Mouse (Mus musculus) heart, embryonic 12.5 days (tissue): ENCODE results near the gene Actr3. TPM values are rescaled to one million over a fixed set of nuclear protein-coding genes. Genes with fewer than 3 reads are reported as not detected.

Experiments used
- ATAC-seq: fragments of 200-750 bp; cut with Nextera tagmentation; 2 replicates; pipeline ENCODE4 v1.8.0; 2017; ENCODE audit warnings: moderate TSS enrichment, moderate library complexity; ENCODE audit not compliant: insufficient number of reproducible peaks, low FRiP score
- H3K27ac ChIP-seq: fragments of 300-500 bp; sonication (generic); 2 replicates; pipeline ENCODE4 v1.5.1; 2016; ENCODE audit warnings: mild to moderate bottlenecking, moderate library complexity; ENCODE audit not compliant: poor library complexity, severe bottlenecking
- H3K27me3 ChIP-seq: fragments of 300-500 bp; sonication (generic); replicated peaks from 2 replicates; pipeline ENCODE4 v1.6.1; 2016; ENCODE audit warnings: mild to moderate bottlenecking, moderate library complexity
- H3K36me3 ChIP-seq: fragments of 300-500 bp; sonication (generic); 2 replicates; pipeline ENCODE4 v1.6.1; 2016; ENCODE audit warnings: mild to moderate bottlenecking, moderate library complexity
- H3K4me1 ChIP-seq: fragments of 300-500 bp; sonication (generic); replicated peaks from 2 replicates; pipeline ENCODE4 v1.6.1; 2016; ENCODE audit warnings: mild to moderate bottlenecking
- H3K4me2 ChIP-seq: fragments of 300-500 bp; sonication (generic); 2 replicates; pipeline ENCODE4 v1.6.1; 2016; ENCODE audit warnings: mild to moderate bottlenecking, moderate library complexity
- H3K4me3 ChIP-seq: fragments of 300-500 bp; sonication (generic); 2 replicates; pipeline ENCODE4 v1.5.1; 2016; ENCODE audit warnings: mild to moderate bottlenecking
- H3K9ac ChIP-seq: fragments of 300-500 bp; sonication (generic); 2 replicates; pipeline ENCODE4 v1.6.1; 2016; ENCODE audit warnings: mild to moderate bottlenecking, moderate library complexity
- H3K9me3 ChIP-seq: fragments of 300-500 bp; sonication (generic); replicated peaks from 2 replicates; pipeline ENCODE4 v1.6.1; 2016; ENCODE audit warnings: mild to moderate bottlenecking, moderate library complexity
- WGBS: fragments of 180-500 bp; shearing (Covaris S2); methylation state at CpG from one replicate; pipeline ENCODE4 v1.1.7; 2016; 5-methylcytosine and 5-hydroxymethylcytosine counted together
- polyA plus RNA-seq: library from polyadenylated mRNA; unstranded; fragments of >200 nt; fragmentation: Nextera tagmentation; extraction: Ambion mirVana; gene quantifications from 2 replicates; pipeline ENCODE4 v1.2.1, GENCODE M21; 2016

The Actr3 gene
- polyA plus RNA-seq, 1 experiment from 2014 or later: 301 TPM

- H3K27ac ChIP-seq: no peak overlapping the region
- no peak overlapping the region for H3K9ac ChIP-seq
- no peak overlapping the region for H3K4me2 ChIP-seq
- peaks cover 5% of the 10 kb centered on the region; the same call in 1 of the 2 replicates for H3K9me3 ChIP-seq
- no peaks in the 10 kb centered on the region for H3K27me3 ChIP-seq
- no peak for ATAC-seq
- no peak overlapping the region for H3K4me3 ChIP-seq
- no peaks in the 10 kb centered on the region for H3K36me3 ChIP-seq
- WGBS: 81% methylated on average over 4 of the region's 4 CpGs
- H3K4me1 ChIP-seq: no peaks in the 10 kb centered on the region
These were observed 84.0 kb downstream of the Actr3 start for GRCm38 (mm10) chr1:125351416-125352037.

- ATAC-seq: no peak
- Histone ChIP-seq H3K36me3 (no peaks in the 10 kb centered on the region), H3K4me2 (no peak overlapping the region), H3K27me3 (no peaks in the 10 kb centered on the region), H3K4me1 (no peaks in the 10 kb centered on the region), H3K4me3 (no peak overlapping the region), H3K9me3 (peaks cover 6% of the 10 kb centered on the region; the same call in 1 of the 2 replicates), H3K27ac (no peak overlapping the region), H3K9ac (no peak overlapping the region)
- 82% methylated on average over 5 of the region's 5 CpGs for WGBS
These were observed 84.7 kb downstream of the Actr3 start for GRCm38 (mm10) chr1:125350843-125351242.

GRCm38 (mm10) chr1:125345854-125346253 lies 89.7 kb downstream of the Actr3 start:
- no peaks in the 10 kb centered on the region for H3K27me3 ChIP-seq
- no peak for ATAC-seq
- no peak overlapping the region for H3K4me2 ChIP-seq
- H3K27ac ChIP-seq: no peak overlapping the region
- WGBS: 80% methylated on average over 9 of the region's 9 CpGs
- H3K36me3 ChIP-seq: no peaks in the 10 kb centered on the region
- no peak overlapping the region for H3K9ac ChIP-seq
- no peak overlapping the region for H3K4me3 ChIP-seq
- H3K4me1 ChIP-seq: no peaks in the 10 kb centered on the region
- peaks cover 8% of the 10 kb centered on the region for H3K9me3 ChIP-seq

- WGBS: 82% methylated on average over 6 of the region's 6 CpGs
- H3K4me3 ChIP-seq: no peak overlapping the region
- H3K9ac ChIP-seq: no peak overlapping the region
- H3K4me1 ChIP-seq: no peaks in the 10 kb centered on the region
- H3K4me2 ChIP-seq: no peak overlapping the region
- no peaks in the 10 kb centered on the region for H3K27me3 ChIP-seq
- no peak overlapping the region for H3K27ac ChIP-seq
- H3K36me3 ChIP-seq: no peaks in the 10 kb centered on the region
- ATAC-seq: no peak
- peaks cover 7% of the 10 kb centered on the region for H3K9me3 ChIP-seq
These were observed 90.1 kb downstream of the Actr3 start for GRCm38 (mm10) chr1:125345448-125345847.

GRCm38 (mm10) chr1:125343105-125343504 lies 92.4 kb downstream of the Actr3 start:
- Histone ChIP-seq H3K27me3 (no peaks in the 10 kb centered on the region), H3K9me3 (peaks cover 6% of the 10 kb centered on the region), H3K4me1 (no peaks in the 10 kb centered on the region), H3K4me3 (no peak overlapping the region), H3K9ac (no peak overlapping the region), H3K36me3 (no peaks in the 10 kb centered on the region), H3K4me2 (no peak overlapping the region), H3K27ac (no peak overlapping the region)
- no peak for ATAC-seq
- WGBS: 65% methylated on average over 2 of the region's 2 CpGs

Other genes with a start within 250 kb of the Actr3 start
- gene Slc35f5, start 124.9 kb upstream of the Actr3 start, polyA plus RNA-seq: 60.1 and 65.4 TPM in 2 replicates
- gene Gpr39, start 241.3 kb upstream of the Actr3 start, polyA plus RNA-seq: 2.2 and 2.6 TPM in 2 replicates